Comparison of ENCODE assay signal across 17 mouse cellular contexts in genomic region chr3:65372552-65372951, GRCm38 (mm10).
"Had no signal": no experiment of that assay in that cellular context is flagged by ENCODE, and none has a peak within 500 bp of the region (broad histone marks: within the 10 kb centered on the region; RNA-seq: fewer than 3 reads in every experiment).

No protein-coding gene starts in this region.

- H3K9ac ChIP-seq: liver, embryonic 13.5 days; lung, embryonic 15.5 days had no signal

- H3K4me1 ChIP-seq: liver, embryonic 13.5 days; lung, embryonic 15.5 days had no signal

- H3K9me3 ChIP-seq: liver, embryonic 13.5 days; lung, embryonic 15.5 days; megakaryocyte, embryonic 14.5 days; midbrain, embryonic 10.5 days had no signal

- H3K4me3 ChIP-seq: left cerebral cortex, adult 2 months; liver, embryonic 13.5 days; lung, embryonic 15.5 days; megakaryocyte, embryonic 14.5 days; midbrain, embryonic 10.5 days had no signal

- ATAC-seq: intestine, embryonic 16.5 days had no signal

- H3K27me3 ChIP-seq: liver, embryonic 13.5 days; lung, embryonic 15.5 days; megakaryocyte, embryonic 14.5 days had no signal

- H3K27ac ChIP-seq: left cerebral cortex, adult 2 months; liver, embryonic 13.5 days had no signal

- H3K4me2 ChIP-seq: liver, embryonic 13.5 days; lung, embryonic 15.5 days had no signal

- DNase-seq: kidney, adult 18-20 months; kidney, adult 9 months; kidney, postnatal 14 days; kidney, postnatal 4 days; layer of hippocampus, adult 9-11 months; layer of hippocampus, postnatal 36 days; liver, embryonic 13.5 days; lung, postnatal 14 days; lung, postnatal 4 days; midbrain, embryonic 14.5 days; thymus, adult 18-20 months; thymus, postnatal 36 days had no signal
